Mouse (Mus musculus) lung, embryonic 14.5 days (tissue): ENCODE results near the gene Ighmbp2. TPM values are rescaled to one million over a fixed set of nuclear protein-coding genes. Genes with fewer than 3 reads are reported as not detected.

ENCODE experiments used
- ATAC-seq: fragments of 200-750 bp; cut with Nextera tagmentation; 2 replicates; pipeline ENCODE4 v1.8.0; 2017; ENCODE audit warnings: mild to moderate bottlenecking, moderate TSS enrichment, moderate library complexity; ENCODE audit not compliant: insufficient read depth
- DNase-seq: peaks from one replicate; pipeline ENCODE4 v3.0.0-alpha.2; 2015
- H3K27ac ChIP-seq: fragments of 300-500 bp; sonication (generic); 2 replicates; pipeline ENCODE4 v1.5.1; 2014; ENCODE audit warnings: low read depth, mild to moderate bottlenecking, moderate library complexity
- H3K27me3 ChIP-seq: fragments of 300-500 bp; sonication (generic); 2 replicates; pipeline ENCODE4 v1.6.1; 2014; ENCODE audit warnings: low read length, control low read depth; ENCODE audit not compliant: insufficient read depth
- H3K36me3 ChIP-seq: fragments of 300-500 bp; sonication (generic); 2 replicates; pipeline ENCODE4 v1.6.1; 2014; ENCODE audit warnings: control low read depth; ENCODE audit not compliant: insufficient read depth
- H3K4me1 ChIP-seq: fragments of 300-500 bp; sonication (generic); 2 replicates; pipeline ENCODE4 v1.6.1; 2014; ENCODE audit warnings: antibody characterized with exemption, control low read depth; ENCODE audit not compliant: insufficient read depth
- H3K4me2 ChIP-seq: fragments of 300-500 bp; sonication (generic); 2 replicates; pipeline ENCODE4 v1.6.1; 2014; ENCODE audit warnings: mild to moderate bottlenecking
- H3K4me3 ChIP-seq: fragments of 300-500 bp; sonication (generic); 2 replicates; pipeline ENCODE4 v1.5.1; 2014; ENCODE audit warnings: low read depth, low read length
- H3K9ac ChIP-seq: fragments of 300-500 bp; sonication (generic); 2 replicates; pipeline ENCODE4 v1.6.1; 2014
- H3K9me3 ChIP-seq: fragments of 300-500 bp; sonication (generic); 2 replicates; pipeline ENCODE4 v1.6.1; 2016; ENCODE audit warnings: low read depth, low read length, control low read depth
- CTCF ChIP-seq: IDR thresholded peaks from 2 replicates; pipeline ENCODE4 v1.5.1; 2016; ENCODE audit warnings: antibody characterized with exemption, low read depth
- WGBS: fragments of 180-500 bp; shearing (Covaris S2); extraction: QIAGEN DNeasy Blood & Tissue Kit; methylation state at CpG from one replicate; pipeline ENCODE4 v1.1.7; 2014; 5-methylcytosine and 5-hydroxymethylcytosine counted together
- polyA plus RNA-seq: library from polyadenylated mRNA; unstranded; fragments of >200 nt; fragmentation: Nextera tagmentation; extraction: Ambion mirVana; gene quantifications from 2 replicates; pipeline ENCODE4 v1.2.1, GENCODE M21; 2014

Gene Ighmbp2
- polyA plus RNA-seq, 1 experiment from 2014 or later = 9.7 TPM

DNA sequence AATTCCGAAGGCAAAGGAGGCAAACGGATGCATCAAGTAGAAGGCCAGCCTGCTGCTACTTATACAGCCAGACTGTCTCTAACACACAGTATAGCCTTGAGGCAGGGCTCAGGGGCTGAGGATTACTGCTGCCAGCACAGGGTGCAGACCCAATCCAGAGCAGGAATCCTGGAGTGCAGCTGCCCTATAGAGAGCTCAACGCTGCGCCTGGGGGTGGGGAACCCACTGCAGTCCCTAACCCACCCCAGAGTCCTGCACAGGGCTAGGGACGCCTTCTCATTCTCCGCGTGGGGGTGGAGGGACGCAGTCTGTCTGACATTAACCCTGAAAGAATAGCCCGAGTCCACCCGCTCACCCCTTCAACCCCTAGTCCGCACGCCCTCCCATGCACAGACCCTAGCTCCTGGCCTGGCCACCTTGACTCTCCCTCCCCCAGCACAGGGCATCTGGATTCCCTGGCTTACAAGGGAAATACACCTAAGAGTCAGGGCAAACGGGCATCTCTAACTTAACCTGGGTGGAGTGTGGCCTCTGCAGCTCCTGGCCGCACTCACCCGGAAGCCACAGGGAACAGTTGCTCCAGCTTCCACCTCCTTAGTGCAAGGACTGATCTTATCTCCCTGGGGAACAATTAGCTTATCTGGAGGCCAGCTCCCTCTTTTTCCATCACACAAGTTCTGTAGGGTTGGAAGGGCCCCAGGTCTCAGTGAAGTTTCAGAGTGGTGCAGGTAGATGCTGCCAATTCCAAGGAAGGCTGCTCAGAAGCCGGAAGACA lies 24.5 kb upstream of the Ighmbp2 start:
- no peaks in the 10 kb centered on the region for H3K27me3 ChIP-seq
- H3K4me2 ChIP-seq = no peak overlapping the region
- ATAC-seq = no peak
- WGBS = 48% methylated on average over 16 of the region's 16 CpGs
- H3K36me3 ChIP-seq = no peaks in the 10 kb centered on the region
- no peak overlapping the region for H3K9ac ChIP-seq
- no peak for DNase-seq
- no peaks in the 10 kb centered on the region for H3K4me1 ChIP-seq
- no peak overlapping the region for H3K27ac ChIP-seq
- H3K9me3 ChIP-seq = no peaks in the 10 kb centered on the region
- no peak for TF ChIP-seq CTCF
- H3K4me3 ChIP-seq = no peak overlapping the region

DNA sequence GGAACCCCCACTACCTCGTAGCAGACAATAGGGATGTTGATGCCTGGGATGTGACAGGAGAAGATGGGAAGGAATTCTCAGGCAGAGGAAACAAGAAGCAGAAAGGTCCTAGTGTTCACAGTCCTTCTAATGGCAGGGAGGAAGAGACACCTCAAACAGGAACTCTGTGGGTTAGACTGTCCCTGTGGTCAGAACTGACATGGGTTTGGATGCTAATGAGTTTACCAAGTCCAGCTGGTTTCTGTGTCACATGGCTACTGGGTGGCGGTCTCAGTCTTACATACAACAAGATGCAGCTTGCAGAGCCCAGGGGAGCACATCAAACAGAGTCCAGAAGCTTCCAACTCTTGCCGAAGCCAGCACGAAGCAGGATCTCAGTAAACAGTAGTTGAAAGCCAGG lies 21.2 kb upstream of the Ighmbp2 start:
- Histone ChIP-seq H3K9ac (no peak overlapping the region), H3K4me3 (no peak overlapping the region), H3K36me3 (no peaks in the 10 kb centered on the region), H3K9me3 (no peaks in the 10 kb centered on the region), H3K4me2 (no peak overlapping the region), H3K27ac (no peak overlapping the region), H3K4me1 (no peaks in the 10 kb centered on the region), H3K27me3 (no peaks in the 10 kb centered on the region)
- ATAC-seq (no peak), DNase-seq (no peak)
- 66% methylated on average over 4 of the region's 4 CpGs for WGBS
- no peak for TF ChIP-seq CTCF

DNA sequence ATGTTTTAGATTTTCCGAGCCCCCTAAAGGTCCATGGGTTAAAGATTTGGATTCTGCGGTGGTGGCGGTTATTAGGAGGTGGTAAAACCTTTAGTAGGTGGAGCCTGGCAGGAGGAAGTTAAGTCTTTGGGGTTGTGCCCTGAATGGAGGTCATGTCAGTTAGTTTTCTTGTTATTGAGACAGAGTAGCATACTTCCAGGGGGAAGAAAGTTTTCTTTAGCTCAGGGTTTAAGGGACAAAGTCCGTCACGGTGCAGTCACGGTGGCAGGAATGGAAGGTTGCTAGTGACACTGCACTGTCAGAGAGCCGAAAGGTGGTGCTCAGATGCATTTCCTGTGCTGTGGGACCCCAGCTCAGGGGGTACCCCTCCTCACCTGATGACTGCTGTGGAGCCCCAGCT lies 15.0 kb upstream of the Ighmbp2 start:
- ATAC-seq = no peak
- TF ChIP-seq CTCF = no peak
- Histone ChIP-seq H3K4me3 (no peak overlapping the region), H3K4me2 (no peak overlapping the region), H3K9me3 (no peaks in the 10 kb centered on the region), H3K27me3 (no peaks in the 10 kb centered on the region), H3K9ac (no peak overlapping the region), H3K4me1 (no peaks in the 10 kb centered on the region), H3K36me3 (no peaks in the 10 kb centered on the region), H3K27ac (no peak overlapping the region)
- no peak for DNase-seq
- 76% methylated on average over 7 of the region's 7 CpGs for WGBS

DNA sequence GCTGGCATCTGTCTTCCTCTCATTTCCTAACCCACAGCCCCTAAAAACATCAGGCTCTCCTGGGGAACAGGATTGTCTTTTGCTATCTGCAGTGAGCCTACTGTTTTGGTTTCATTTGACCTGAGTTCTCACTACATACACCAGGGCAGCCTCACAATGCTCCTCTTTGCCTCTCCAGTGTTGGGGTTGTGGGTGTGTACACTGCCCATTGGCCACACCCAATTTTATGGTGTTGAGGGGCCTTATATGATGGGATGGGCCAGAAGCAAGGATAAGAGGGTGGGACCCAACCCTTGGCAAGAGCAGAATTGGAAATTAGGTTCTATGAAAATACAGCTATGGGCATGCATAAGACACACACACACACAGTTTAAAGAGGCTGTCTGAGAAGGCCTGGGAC lies 14.2 kb upstream of the Ighmbp2 start:
- Histone ChIP-seq H3K4me3 (no peak overlapping the region), H3K36me3 (0 out of 2 replicates have a peak, but pooled peaks cover 5% of the 10 kb centered on the region), H3K9me3 (no peaks in the 10 kb centered on the region), H3K27me3 (no peaks in the 10 kb centered on the region), H3K27ac (no peak overlapping the region), H3K9ac (no peak overlapping the region), H3K4me2 (no peak overlapping the region), H3K4me1 (no peaks in the 10 kb centered on the region)
- TF ChIP-seq CTCF = no peak
- ATAC-seq = no peak
- no peak for DNase-seq

DNA sequence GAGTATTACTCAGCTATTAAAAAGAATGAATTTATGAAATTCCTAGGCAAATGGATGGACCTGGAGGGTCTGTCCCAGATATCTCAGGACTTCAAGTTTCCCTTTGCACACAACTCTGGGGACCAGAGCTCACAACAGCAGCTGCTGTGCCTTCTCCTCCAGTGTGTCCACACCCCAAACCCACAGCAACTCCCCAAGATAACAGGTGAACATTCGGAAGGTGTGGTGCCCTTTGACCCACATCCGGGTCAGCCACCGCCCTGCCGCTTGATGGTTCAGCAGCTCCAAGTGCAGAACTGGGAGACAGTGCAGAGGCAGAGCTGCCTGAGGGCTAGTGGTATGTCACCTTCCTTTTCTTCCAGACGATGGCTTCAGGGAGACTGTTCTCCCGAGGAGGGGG lies 12.4 kb upstream of the Ighmbp2 start:
- no peak for TF ChIP-seq CTCF
- Histone ChIP-seq H3K4me2 (no peak overlapping the region), H3K4me1 (no peaks in the 10 kb centered on the region), H3K4me3 (no peak overlapping the region), H3K27ac (no peak overlapping the region), H3K9ac (no peak overlapping the region), H3K36me3 (peaks cover 20% of the 10 kb centered on the region), H3K27me3 (no peaks in the 10 kb centered on the region), H3K9me3 (no peaks in the 10 kb centered on the region)
- DNase-seq (no peak), ATAC-seq (no peak)
- 77% methylated on average over 6 of the region's 6 CpGs for WGBS

DNA sequence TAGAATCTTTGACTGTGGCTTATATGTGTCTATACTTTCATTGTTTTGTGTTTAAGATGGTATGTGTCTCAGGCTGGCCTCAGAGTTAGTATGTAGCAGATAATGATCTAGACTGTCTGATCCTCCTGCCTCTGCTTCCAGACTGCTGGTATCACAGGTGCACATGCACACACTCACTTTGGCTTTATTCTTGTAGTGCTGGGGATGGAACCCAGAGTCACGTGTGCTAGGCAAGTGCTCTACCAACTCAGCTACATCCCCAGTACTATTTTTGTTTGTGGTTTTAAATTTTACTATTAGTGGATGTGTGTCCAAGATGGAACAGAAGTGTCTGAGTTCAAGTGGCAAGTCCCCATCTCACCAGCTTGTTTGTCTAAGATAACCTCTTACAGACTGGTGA lies 10.2 kb upstream of the Ighmbp2 start:
- no peak overlapping the region for H3K9ac ChIP-seq
- H3K27me3 ChIP-seq = no peaks in the 10 kb centered on the region
- H3K27ac ChIP-seq = no peak overlapping the region
- no peak overlapping the region for H3K4me2 ChIP-seq
- no peaks in the 10 kb centered on the region for H3K9me3 ChIP-seq
- no peaks in the 10 kb centered on the region for H3K4me1 ChIP-seq
- ATAC-seq (no peak), DNase-seq (no peak)
- H3K36me3 ChIP-seq = peaks cover 40% of the 10 kb centered on the region
- TF ChIP-seq CTCF = no peak
- no peak overlapping the region for H3K4me3 ChIP-seq
- WGBS = 81% methylated on average over 1 of the region's 1 CpGs

DNA sequence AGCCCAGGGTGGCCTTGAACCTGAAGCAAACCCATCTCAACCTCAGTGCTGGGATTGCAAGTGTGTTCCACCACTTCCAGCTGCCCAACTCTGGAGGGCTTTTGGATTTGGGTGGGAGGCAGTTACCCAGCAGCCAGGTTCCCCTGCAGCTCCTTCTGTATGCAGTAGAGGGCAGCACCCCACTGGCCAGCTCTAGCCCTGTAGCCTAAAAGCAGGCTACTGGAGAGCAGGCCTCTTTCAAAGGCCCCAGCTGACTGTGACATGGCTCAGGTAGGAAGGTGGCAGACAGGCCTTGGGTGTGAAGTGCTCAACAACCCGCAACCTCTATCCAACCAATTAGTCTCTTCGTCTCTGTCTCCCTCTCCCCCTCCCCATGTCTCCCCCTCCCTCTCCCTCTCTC lies 9.2 kb upstream of the Ighmbp2 start:
- no peaks in the 10 kb centered on the region for H3K9me3 ChIP-seq
- no peaks in the 10 kb centered on the region for H3K4me1 ChIP-seq
- no peak overlapping the region for H3K4me2 ChIP-seq
- 60% methylated on average over 2 of the region's 2 CpGs for WGBS
- H3K4me3 ChIP-seq = no peak overlapping the region
- H3K9ac ChIP-seq = no peak overlapping the region
- H3K27ac ChIP-seq = no peak overlapping the region
- TF ChIP-seq CTCF = peak; percentile 80
- peaks cover 47% of the 10 kb centered on the region for H3K36me3 ChIP-seq
- ATAC-seq = peak; percentile 77; the same call in 1 of the 2 replicates
- peak; percentile 74 for DNase-seq
- no peaks in the 10 kb centered on the region for H3K27me3 ChIP-seq
